Mouse (Mus musculus) brain, embryonic 14.5 days (tissue): ENCODE data around the gene Txnrd2. TPM values are rescaled to one million over a fixed set of nuclear protein-coding genes. Genes with fewer than 3 reads are reported as not detected.
A peak's percentile ranks its signal among the peaks of the same experiment; 100 is the strongest.

Source experiments
- DNase-seq: peaks from one replicate; pipeline ENCODE4 v3.0.0-alpha.2; 2011; ENCODE audit warnings: low read depth
- CTCF ChIP-seq: fragments of 200-500 bp; IDR thresholded peaks from 2 replicates; pipeline ENCODE4 v1.5.1; 2012; ENCODE audit warnings: inconsistent platforms, mild to moderate bottlenecking, moderate library complexity, borderline replicate concordance; ENCODE audit not compliant: insufficient read depth, insufficient read length; ENCODE audit errors: extremely low read depth
- POLR2A ChIP-seq: fragments of 200-500 bp; IDR thresholded peaks from 2 replicates; pipeline ENCODE4 v1.6.1; 2012; ENCODE audit warnings: mild to moderate bottlenecking, inconsistent platforms, borderline replicate concordance; ENCODE audit not compliant: poor library complexity, insufficient read depth, insufficient read length, severe bottlenecking; ENCODE audit errors: extremely low read depth
- polyA plus RNA-seq: library from polyadenylated mRNA; depleted of rRNA; stranded (reverse); fragments of >200 nt; gene quantifications from 2 replicates; pipeline ENCODE4 v1.2.3, GENCODE M21; 2012

Gene Txnrd2
- polyA plus RNA-seq, 1 experiment: 19.5 TPM

GRCm38 (mm10) chr16:18396201-18396600, 30.0 kb upstream of the Txnrd2 start:
- DNase-seq: peak; percentile 75
- TF ChIP-seq CTCF: no peak
- no peak for TF ChIP-seq POLR2A

GRCm38 (mm10) chr16:18396791-18397621, 29.2 kb upstream of the Txnrd2 start:
- no peak for DNase-seq
- TF ChIP-seq POLR2A (no peak), CTCF (no peak)

- TF ChIP-seq POLR2A: no peak
- no peak for TF ChIP-seq CTCF
- no peak for DNase-seq
Observed at GRCm38 (mm10) chr16:18400028-18400427, 26.2 kb upstream of the Txnrd2 start.

GRCm38 (mm10) chr16:18400472-18401216, 25.5 kb upstream of the Txnrd2 start:
- no peak for TF ChIP-seq CTCF
- TF ChIP-seq POLR2A: no peak
- peak; percentile 95 for DNase-seq

GRCm38 (mm10) chr16:18403285-18403684, 22.9 kb upstream of the Txnrd2 start:
- no peak for DNase-seq
- no peak for TF ChIP-seq CTCF
- no peak for TF ChIP-seq POLR2A

GRCm38 (mm10) chr16:18405091-18405854, 20.9 kb upstream of the Txnrd2 start:
- TF ChIP-seq CTCF (no peak), POLR2A (no peak)
- DNase-seq: no peak

GRCm38 (mm10) chr16:18405876-18406275, 20.3 kb upstream of the Txnrd2 start:
- TF ChIP-seq CTCF: no peak
- DNase-seq: no peak

- TF ChIP-seq CTCF: peak; percentile 76
- no peak for TF ChIP-seq POLR2A
- peak; percentile 77 for DNase-seq
Observed at GRCm38 (mm10) chr16:18406293-18406692, 19.9 kb upstream of the Txnrd2 start.

GRCm38 (mm10) chr16:18407912-18408311, 18.3 kb upstream of the Txnrd2 start:
- TF ChIP-seq CTCF: no peak
- TF ChIP-seq POLR2A: no peak
- DNase-seq: peak; percentile 69

GRCm38 (mm10) chr16:18409776-18410175, 16.4 kb upstream of the Txnrd2 start:
- DNase-seq: no peak
- TF ChIP-seq CTCF: no peak
- TF ChIP-seq POLR2A: no peak

GRCm38 (mm10) chr16:18410418-18410817, 15.8 kb upstream of the Txnrd2 start:
- DNase-seq: no peak
- TF ChIP-seq CTCF: no peak
- TF ChIP-seq POLR2A: no peak
